Mouse (Mus musculus) ES-E14 (cell line): ENCODE measurements around the gene Cryzl1.

Experiments used
- CHD2 ChIP-seq: IDR thresholded peaks from 2 replicates; pipeline ENCODE4 v1.6.1; 2014; ENCODE audit warnings: mild to moderate bottlenecking, low read depth, low read length, inconsistent platforms
- MAFK ChIP-seq: IDR thresholded peaks from 2 replicates; pipeline ENCODE4 v1.6.1; 2014; ENCODE audit warnings: mild to moderate bottlenecking, low read depth, low read length, inconsistent platforms; ENCODE audit not compliant: insufficient read depth
- ZC3H11A ChIP-seq: IDR thresholded peaks from 2 replicates; pipeline ENCODE4 v1.6.1; 2012; ENCODE audit warnings: low read depth, mild to moderate bottlenecking, inconsistent platforms, low read length, borderline replicate concordance

DNA sequence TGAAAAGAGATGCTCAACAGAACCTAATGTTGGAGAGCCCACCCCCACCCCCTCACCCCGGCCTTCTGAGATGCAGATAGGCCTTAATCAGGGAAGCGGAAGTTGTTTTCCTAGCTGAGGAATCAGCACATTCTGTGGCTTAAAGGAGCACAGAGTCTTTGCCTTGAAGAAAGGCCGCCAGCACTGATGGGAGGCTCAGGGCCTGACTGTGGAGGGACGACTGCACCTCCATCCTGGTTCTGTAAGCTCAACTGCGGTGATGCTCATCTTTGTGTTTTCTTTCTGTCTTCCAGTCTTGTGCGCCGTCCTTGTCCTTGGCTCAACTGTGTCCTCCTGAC is 12.1 kb upstream of the Cryzl1 start:
- no peak for TF ChIP-seq MAFK
- TF ChIP-seq CHD2: no peak
- no peak for TF ChIP-seq ZC3H11A
